Mouse (Mus musculus) left cerebral cortex, adult 9 months (tissue): Measurements from ENCODE around the gene Gas7.
A peak's percentile ranks its signal among the peaks of the same experiment; 100 is the strongest.

ENCODE experiments used
- DNase-seq, 2 experiments: peaks; one replicate each; pipeline ENCODE4 v3.0.0; 2022; ENCODE audit warnings: low spot score in 2 of 2

The Gas7 gene

GRCm38 (mm10) chr11:67570947-67571346 is 115.7 kb downstream of the Gas7 start:
- DNase-seq: peak; percentile 65 to 76

GRCm38 (mm10) chr11:67574344-67574743 is 119.1 kb downstream of the Gas7 start:
- DNase-seq: no peak

- no peak for DNase-seq
Measured at GRCm38 (mm10) chr11:67577472-67577871, 122.2 kb downstream of the Gas7 start.

- DNase-seq: no peak
Measured at GRCm38 (mm10) chr11:67577994-67578393, 122.8 kb downstream of the Gas7 start.

DNA sequence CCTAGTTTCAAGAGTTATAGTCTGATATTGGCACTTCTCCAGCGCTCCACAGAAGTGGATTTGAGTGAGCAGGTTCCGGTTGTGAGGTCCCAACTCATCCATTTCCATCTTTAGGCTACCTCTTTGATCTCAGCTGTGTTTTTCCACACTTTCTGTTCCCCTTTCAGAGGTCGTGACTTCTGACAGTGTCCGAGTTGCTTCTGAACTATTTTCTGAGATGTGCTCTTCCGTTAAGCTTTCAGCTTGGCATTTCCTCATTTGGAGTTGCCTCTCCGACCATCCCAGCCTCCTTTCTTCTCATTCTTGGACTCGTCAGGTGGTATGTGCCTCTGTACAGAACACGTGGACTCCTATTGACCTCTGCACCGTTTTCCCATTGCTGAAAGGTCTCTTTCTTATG is 123.9 kb downstream of the Gas7 start:
- no peak for DNase-seq

DNA sequence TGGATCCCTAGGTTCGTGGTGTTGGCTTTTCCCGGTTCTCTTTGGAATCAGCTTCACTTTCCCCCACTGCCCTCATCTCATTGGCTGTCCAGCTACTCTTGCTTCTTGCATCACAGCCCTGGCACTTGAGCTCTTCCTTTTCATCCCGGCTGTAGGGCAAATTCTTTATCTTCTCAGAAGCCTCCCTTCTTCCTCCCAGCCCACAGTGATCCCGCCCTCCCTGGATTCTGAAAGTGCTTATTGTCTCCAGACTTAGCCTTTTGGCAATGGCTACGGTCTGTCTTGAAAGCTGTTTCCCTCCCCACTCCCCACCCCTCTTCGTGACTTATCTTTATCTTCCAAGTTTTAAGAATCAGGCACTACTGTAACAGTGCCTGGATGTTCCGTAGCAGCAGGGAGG is 126.3 kb downstream of the Gas7 start:
- no peak for DNase-seq

- no peak for DNase-seq
Measured at GRCm38 (mm10) chr11:67582570-67582969, 127.3 kb downstream of the Gas7 start.

GRCm38 (mm10) chr11:67585016-67585415 is 129.8 kb downstream of the Gas7 start:
- no peak for DNase-seq

DNA sequence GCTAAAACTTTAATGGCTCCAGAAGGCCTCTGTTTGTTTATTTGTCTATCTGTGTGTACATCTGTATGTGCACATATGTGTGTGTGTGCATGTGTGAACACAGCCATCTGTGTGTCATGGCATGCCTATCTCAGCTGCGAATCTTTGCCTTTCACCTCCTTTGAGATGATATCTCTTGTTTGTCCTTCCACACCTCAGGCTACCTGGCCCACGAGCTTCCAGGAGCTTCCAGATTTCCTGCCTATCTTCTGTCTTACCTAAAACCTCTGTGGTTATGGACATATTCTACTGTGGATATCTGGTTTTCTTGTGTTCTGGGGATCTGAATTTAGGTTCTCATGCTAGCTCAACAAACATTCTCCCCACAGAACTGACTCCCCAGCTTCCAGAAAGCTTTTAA is 130.4 kb downstream of the Gas7 start:
- no peak for DNase-seq

DNA sequence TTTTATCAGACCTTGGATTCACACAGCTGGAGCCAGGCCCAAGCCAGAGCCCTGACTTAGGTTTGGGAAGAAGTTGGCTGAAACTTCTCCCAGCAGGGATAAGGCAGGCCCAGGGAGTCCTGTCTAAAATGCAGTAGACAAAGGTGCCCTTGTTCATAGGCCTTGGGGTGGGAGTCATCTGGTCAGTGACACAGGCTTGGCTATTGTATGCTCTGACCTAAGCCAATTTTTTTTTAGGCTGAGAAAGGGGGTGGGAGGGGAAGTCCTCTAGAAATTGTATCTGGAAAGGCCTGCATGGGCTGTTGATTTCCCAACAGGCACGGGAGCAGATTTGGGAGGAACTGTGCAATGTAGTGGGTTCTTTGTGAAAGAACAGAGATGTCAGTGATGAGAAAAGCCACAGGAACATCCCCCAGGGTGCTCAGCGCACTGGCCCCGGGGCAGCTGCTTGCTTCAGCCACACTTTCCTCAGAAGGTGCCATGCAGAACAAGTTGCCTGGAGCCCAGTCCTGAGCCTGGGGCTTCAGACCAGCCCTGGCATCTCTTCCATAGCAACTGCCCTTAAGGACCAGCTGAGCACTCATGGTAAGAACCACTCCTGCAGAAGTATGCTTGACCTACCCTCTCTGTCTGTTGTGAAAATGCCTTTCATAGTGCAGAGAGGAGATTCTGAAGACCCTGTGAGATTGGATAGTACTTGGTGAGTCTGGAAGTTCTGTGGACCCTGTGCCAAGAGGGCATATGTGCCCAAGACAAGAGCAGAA is 131.2 kb downstream of the Gas7 start:
- no peak for DNase-seq

DNA sequence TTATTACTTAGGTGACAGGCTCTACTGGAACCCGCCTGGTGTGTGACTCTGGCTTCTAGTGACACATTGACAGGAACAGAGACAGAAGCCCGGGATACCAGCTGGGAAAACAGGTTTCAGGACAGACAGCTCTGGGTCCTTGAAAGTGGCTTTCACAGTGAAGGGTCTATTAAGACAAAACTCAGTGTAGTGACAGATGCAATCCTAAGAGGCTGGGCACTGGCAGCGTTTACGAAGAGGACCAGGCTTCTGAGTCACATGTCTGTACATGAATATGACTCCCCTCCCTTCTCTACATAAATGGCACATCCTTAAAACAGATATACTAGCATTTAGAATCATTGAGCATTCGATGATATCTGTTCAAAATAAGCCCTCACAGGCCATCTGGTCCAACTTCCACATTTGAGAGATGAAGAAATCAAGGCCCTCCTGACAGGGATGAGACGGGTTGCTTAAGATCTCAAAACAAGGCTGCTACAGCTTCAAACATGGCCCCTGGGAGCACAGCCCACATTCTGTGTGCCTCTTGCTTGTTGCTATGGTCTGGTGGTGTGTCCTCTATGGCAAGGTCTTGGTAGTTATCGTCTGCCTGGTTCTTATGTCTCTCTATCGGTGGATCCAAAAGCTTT is 133.1 kb downstream of the Gas7 start:
- no peak for DNase-seq

DNA sequence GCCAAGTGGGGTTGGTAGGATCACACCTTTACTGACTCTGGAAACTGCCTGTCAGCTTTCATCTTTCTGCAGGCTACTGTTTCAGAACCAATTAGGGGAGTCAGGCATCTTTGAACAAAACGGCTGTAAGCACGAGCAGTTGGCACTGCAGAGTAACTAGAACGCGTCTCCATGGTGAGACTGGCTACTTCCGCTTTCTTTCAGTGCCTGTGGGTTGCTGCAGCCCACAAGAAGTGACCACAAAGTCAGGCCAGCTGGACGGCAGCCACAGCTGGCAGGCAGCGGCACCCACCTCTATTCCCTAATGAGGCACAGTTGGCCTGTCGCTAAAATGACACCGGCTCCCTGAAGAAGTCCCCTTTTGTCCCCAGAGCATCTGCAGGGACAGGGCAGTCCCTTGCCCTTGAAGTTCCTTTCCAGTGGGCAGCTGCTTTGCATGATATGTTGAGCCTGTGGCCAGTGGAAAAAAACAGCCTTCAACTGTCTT is 133.6 kb downstream of the Gas7 start:
- DNase-seq: peak in 1 of 2 experiments; percentile 81

DNA sequence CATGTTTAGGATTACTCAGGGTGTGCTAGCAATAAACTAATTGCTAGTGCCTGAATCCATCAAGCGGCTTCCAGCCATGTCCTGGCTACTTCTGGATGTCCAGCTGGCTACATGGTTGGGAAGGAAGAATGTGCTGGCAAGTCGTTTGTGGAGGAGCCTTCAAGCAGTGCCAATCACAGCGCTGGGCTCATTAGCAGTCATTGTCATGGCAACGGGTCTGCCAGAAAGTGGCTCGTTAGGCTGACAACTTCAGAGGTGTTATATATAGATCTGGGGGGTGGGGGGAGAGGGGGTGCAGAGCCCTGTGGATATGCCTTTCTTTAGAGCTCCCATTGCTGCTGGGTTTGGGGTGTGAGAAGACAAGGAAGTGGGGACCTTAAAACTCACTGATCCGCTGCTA is 141.0 kb downstream of the Gas7 start:
- DNase-seq: peak; percentile 80 to 89

DNA sequence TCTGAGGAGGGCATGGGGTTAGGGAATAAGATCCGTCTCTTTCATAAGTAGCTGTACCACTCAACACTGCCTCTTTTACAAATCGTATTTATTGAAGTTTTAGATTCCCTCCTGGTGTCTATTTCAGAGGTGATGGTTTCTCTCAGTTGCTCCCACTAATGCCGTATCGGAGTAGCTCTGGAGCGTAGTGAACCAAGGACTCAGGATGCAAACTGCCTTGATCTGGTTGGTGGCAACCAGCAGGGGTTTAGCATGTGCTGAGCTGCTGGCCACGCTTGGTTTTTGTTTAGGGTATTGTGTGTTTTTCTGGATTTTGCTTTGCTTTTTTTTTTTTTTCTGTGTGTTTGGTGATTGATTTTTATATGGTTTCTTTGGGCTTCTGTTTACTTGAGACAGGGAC is 141.6 kb downstream of the Gas7 start:
- no peak for DNase-seq

DNA sequence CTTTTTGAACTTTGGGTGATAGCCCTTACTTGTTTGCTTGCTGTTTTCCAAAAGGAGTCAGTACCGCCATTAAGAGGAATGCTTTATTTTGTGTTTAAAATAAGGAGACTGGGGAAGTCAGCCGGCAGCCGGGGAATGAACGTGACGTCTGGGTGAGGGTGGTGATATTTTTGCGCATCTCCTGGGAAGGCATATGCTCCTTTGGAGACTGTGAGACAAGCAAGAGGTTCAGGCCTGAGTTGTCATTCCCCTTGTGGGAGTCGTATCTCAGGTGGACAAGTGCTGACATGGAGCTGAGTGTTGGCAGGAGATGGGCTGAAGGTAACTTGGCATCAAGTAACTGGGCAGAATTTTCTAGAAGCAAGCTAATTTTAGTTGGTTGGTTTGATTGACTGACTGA is 142.2 kb downstream of the Gas7 start:
- peak in 1 of 2 experiments; percentile 83 for DNase-seq

GRCm38 (mm10) chr11:67599141-67599540 is 143.9 kb downstream of the Gas7 start:
- no peak for DNase-seq

DNA sequence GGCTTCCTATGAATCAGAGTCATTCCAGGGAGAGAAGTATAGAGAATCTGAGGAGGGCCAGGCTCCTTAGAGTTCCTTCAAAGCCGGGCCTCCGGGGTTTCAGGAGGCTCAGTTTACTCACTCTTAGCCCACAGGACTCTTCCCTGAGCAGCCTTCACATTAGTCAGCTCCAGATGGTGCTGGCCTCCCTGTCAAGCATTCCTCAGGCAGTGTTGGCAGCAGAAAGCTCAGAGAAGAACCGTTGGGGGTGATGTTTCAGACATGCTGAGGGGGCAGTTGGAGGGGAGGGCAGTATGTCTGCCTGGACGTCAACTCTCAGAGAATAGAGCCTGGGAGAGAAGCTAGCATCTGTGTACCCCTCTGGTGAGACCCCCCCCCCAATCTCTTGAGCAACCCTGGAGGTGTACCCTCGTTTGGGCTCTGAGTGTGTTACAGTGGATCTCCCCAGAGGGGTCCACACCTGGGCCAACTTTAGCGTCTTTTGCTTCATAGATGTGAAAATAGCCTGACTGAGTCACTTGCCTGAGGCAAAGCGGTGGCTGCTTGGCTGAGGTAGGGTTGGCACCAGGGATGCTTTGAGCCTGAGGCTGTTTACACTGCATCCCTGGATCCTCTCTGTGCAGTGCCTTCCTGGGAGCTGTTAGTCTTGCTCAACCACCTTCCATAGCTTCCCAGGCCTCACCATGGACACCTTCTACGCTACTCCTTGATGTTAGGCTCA is 145.6 kb downstream of the Gas7 start:
- DNase-seq: peak in 1 of 2 experiments; percentile 69

DNA sequence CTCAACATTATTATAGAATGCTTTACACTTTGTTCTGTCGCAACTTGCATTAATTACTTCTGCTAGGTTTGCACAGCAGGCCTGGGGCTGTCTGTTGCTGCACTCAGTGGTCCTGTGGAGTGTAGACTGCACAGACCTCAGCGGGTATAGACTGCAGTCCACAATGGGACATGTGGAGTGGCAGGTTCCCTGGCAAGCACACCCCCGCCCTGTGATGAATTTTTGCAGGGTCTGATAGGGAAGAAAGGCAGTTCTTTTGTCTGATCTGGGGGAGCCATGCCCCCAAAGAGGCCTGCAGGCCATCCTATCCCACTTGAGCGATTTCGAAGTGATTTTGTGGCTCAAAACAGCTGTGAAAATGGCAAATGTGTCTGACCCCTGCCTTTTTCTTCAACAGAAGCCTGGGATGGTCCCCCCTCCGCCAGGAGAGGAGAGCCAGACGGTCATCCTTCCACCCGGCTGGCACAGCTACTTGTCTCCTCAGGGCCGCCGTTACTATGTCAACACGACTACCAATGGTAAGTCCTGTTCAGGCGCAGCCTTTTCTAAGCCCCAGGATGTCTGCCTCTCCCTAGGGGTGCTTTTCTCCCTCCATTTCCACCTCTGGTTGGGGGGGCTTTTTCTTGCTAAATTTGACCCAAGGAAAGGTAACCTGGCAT is 147.6 kb downstream of the Gas7 start:
- no peak for DNase-seq

DNA sequence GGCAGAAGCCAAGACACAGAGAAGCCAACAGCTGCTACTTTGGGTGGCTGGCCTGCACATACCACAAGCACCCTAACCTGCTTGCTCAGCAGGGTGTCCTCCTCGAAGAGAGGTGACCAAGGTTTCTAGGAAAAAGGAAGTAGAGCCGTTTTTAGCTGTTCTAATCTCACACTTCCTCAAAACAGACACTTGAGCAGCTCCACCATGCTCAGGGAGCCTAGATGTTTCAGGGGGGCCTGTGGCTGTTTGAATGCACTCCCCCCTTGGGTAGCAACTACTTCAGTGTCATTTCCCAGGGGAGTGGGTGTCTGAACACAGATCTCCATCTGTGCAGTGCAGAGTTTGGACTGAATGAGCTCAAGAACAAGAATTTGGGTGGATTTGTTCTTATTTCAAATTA is 149.2 kb downstream of the Gas7 start:
- DNase-seq: peak in 1 of 2 experiments; percentile 58

- DNase-seq: no peak
Measured at GRCm38 (mm10) chr11:67608114-67608683, 153.0 kb downstream of the Gas7 start.

- peak in 1 of 2 experiments; percentile 37 for DNase-seq
Measured at GRCm38 (mm10) chr11:67612158-67612839, 157.1 kb downstream of the Gas7 start.
